Mouse (Mus musculus): Measurements from ENCODE around the gene Hnrnph1.

Gene Hnrnph1

GRCm38 (mm10) chr11:50373621-50374020 is 3.2 kb upstream of the Hnrnph1 start:
- DNase-seq, result no peak

DNA sequence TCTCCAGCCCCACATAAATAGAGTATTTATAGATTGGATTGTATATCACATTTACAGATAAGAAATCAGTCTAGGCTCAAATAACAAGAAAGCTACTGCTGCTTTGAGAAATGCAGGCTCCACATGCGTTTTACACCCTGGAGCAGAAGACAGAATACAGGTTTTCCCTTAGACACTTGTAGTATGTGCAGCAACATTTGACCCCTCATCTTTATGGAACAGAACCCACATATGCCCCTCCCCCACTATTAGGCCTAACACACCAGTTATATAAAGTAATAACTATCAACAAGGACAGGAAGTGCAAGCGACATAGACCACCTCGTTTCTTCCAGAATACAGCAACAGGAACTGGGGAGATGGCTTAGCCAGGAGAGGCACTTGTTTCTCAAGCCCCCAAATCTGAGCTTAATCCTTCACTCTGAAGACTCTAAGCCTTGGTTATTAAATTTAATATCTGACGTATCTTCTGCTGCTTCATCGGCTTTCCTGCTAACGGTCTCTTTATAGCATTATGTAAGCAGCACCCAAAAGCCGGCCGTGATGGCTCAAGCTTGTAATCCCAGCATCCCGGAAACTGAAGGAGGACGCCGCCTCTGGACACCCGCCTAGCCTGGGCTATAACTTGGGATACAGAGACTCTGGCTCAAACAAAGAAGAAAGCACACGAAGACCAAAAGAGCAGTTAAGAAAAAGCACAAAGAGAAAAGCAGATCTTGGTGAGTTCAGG is 2.3 kb upstream of the Hnrnph1 start:
- DNase-seq, result no peak

DNA sequence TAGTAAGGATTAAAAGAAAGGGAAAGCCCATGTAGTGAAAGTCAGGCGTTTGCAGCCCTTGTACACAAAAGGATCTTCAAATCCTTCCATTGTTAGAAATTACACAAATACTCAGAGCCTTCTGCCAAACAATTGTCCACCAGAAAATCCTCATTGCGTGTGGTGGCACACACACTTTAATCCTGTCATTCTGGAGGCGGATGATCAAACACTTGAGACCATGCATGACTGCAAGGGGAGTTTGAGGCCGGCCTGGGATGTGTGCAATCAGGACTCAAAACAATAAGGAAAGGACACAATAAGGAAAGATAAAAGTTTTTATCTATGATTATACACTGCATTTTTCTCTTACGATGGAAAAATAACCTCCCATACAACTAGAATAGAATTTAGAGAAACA is 1.4 kb upstream of the Hnrnph1 start:
- no peak for DNase-seq

GRCm38 (mm10) chr11:50376156-50376790 is 517 bp upstream of the Hnrnph1 start:
- no peak for DNase-seq

GRCm38 (mm10) chr11:50377892-50378684 is 1.3 kb downstream of the Hnrnph1 start:
- DNase-seq, result peak; percentile 93

- no peak for DNase-seq
These were observed 2.4 kb downstream of the Hnrnph1 start for GRCm38 (mm10) chr11:50379023-50379752.

DNA sequence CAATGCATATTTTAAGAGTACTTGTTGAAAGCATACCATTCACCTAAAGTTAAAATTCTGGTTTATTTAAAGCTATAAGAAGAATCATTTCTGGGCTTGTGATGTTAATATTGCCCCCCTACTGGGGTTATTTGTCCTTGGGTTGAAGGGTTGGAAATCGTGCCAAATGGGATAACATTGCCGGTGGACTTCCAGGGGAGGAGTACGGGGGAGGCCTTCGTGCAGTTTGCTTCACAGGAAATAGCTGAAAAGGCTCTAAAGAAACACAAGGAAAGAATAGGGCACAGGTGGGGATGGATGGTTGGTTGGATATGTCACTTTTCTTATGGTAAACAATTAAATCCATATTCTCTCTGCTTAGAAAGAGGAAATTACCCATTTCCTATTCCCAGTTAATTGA is 4.5 kb downstream of the Hnrnph1 start:
- DNase-seq, result no peak

DNA sequence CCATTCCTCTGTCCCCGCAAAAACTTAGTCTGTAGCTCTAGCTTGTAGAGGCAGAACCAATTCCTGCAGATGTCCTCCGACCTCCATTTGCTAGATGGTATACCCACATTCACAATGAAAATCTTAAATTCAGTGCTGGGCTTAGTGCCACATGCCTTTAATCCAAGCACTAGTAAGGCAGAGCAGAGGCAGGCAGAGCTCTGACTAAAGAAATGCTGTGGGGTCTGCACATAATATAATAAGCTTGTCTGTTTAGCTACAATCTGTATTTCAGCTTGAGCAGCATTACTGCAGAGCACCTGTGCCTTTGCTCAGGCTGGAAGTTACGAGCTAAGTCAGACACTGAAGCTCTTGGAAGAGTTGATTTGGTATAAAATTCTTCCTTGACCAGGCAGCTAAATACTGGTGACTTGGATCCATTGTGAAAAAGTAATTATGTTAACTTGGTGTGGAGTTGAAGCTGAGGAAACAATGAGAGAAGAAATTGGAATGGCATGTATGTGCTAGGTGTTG is 10.4 kb downstream of the Hnrnph1 start:
- no peak for DNase-seq

DNA sequence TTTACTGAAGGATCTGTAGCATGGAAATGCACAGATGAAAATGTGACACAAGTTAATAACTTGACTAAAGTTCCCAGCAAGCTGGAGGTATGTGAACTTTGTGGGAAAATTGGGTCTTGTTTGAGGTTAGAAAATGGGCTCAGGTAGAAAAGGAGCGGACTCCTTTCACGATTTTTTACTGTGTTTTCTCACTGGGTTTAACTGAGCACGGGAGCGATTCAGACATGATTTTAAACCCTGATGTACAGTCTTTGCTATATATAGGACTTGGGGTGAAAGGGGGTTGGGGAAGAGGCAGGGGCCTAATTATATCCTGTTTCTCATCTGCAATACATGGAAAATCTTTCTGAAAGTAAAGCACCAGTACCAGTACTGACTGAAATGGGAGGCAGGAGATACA is 10.9 kb downstream of the Hnrnph1 start:
- no peak for DNase-seq

GRCm38 (mm10) chr11:50388217-50388929 is 11.6 kb downstream of the Hnrnph1 start:
- no peak for DNase-seq

- no peak for DNase-seq
These were observed 12.2 kb downstream of the Hnrnph1 start for GRCm38 (mm10) chr11:50389011-50389410.

- no peak for DNase-seq
These were observed 12.8 kb downstream of the Hnrnph1 start for GRCm38 (mm10) chr11:50389616-50390015.

GRCm38 (mm10) chr11:50391272-50391960 is 14.6 kb downstream of the Hnrnph1 start:
- no peak for DNase-seq

DNA sequence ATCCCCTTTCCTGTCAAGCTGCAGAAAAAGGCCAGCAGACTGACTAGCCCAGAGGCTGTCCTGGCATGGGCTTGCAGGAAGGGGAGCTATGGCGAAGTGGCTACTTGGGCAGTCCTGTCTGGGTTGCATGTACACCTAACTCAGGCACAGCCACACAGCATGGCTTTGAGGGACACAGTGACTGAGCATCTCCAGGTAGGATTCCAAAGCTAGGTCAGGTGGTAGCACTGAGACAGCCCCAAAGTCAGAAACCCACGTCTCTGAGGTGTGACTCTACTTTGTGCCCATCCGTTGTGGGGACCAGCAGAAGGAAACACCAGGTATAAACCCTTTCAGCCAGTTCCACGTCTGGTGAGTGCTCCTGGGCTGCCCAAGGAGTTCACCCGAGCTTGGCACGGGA is 16.5 kb downstream of the Hnrnph1 start:
- DNase-seq, result no peak

GRCm38 (mm10) chr11:50394731-50395130 is 17.9 kb downstream of the Hnrnph1 start:
- DNase-seq, result no peak

GRCm38 (mm10) chr11:50396766-50397307 is 20.0 kb downstream of the Hnrnph1 start:
- DNase-seq, result no peak

DNA sequence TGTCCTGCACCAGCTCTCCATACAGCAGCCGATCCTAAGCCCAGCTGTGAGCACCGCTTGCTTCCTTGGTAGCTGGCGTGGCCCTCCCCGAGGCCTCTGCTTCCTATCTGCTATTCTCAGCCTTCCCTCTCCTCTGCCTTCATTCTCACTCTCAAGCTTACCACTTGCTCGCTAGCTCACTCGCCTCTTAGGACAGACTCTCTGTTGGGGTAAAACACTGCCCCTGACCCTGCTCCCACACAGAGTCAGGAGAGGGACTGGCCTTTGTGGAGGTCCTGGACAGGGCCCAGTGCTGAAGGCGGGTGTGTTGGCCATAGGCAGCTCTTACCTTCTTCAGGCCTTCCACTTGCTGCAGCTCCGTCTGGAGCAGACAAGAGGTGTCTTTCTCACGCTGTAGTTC is 20.5 kb downstream of the Hnrnph1 start:
- DNase-seq, result no peak

DNA sequence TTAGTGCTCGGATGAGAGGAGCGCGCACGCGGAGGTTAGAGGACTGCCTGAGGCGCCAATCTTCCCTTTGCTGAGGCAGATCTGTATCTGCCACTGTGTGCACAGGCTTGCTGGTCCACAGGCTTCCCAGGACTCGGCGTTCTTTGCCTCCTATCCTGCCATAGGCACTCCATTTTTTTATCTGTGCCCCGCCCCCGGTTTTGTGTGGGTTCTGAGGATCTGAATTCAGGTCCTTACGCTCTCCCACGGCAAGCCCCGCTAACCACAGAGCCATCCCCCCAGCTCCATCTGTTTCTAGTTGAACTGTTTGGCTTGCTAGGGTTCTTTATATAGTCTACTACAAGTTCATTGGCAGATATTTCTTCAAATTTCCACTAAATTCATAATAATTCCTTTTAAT is 22.0 kb downstream of the Hnrnph1 start:
- DNase-seq, result no peak

DNA sequence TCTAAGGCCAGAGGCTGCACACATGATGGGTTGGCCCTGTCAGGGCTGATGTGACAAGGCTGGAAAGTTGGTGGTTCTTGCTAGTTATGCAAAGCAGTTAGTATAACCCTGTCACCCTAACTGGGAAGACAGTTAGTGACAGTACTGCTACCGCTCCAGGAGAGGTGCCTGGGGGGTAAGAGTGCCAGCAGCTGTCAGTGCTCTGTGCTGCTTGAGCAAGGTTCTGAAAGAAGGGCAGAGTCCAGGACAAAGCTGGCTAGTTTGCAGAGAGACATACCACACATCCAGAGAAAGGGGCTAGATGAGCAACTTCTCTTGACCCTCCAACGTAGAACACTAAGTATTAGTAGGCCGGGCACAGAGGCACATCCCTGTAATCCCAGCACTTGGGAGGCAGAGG is 25.7 kb downstream of the Hnrnph1 start:
- no peak for DNase-seq

GRCm38 (mm10) chr11:50403367-50404014 is 26.7 kb downstream of the Hnrnph1 start:
- peak; percentile 68 for DNase-seq

DNA sequence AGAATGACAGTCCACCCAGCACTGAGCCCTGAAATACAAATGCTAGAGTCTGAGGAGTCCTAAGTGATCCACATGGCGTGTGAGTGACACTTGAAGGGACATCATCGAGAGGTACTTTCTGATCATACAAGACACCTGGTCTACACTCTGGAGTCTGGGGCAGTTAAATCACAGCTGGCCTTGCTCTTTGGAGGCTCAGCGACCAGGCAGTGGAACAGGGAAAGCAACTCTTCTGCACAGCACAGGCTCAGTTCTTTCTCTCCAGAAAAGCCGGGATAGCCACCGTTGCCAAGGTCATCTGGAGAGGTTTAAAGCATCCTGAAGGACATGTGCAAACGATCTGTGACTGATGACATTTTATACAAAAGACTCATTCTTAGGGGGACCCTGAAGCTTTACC is 30.4 kb downstream of the Hnrnph1 start:
- DNase-seq, result no peak
